Mouse (Mus musculus) heart, embryonic 14.5 days (tissue): ENCODE data around the gene Mtif3. TPM values are rescaled to one million over a fixed set of nuclear protein-coding genes. Genes with fewer than 3 reads are reported as not detected.
"Not testable (repeated sequence)": the region's sequence is repeated elsewhere in the genome, so short reads cannot be mapped to it uniquely, and the experiment has no call there.

ENCODE experiments used
- ATAC-seq: fragments of 200-750 bp; cut with Nextera tagmentation; 2 replicates; pipeline ENCODE4 v1.8.0; 2017; ENCODE audit warnings: low read depth, moderate TSS enrichment; ENCODE audit not compliant: insufficient number of reproducible peaks, insufficient read depth, low FRiP score
- H3K27ac ChIP-seq, 2 experiments: fragments of 200-500 bp in 1 of 2; fragments of 300-500 bp in 1 of 2; sonication (generic) in 1 of 2; replicated peaks in 1 of 2; 2 replicates each; pipeline ENCODE4 v1.5.1; 2012 to 2014; ENCODE audit warnings: low read depth in 2 of 2, low read length in 2 of 2, control low read depth in 1 of 2, mild to moderate bottlenecking in 1 of 2, mixed read lengths in 1 of 2; ENCODE audit not compliant: control insufficient read depth in 1 of 2, insufficient read depth in 1 of 2
- H3K27me3 ChIP-seq: fragments of 300-500 bp; sonication (generic); 2 replicates; pipeline ENCODE4 v1.6.1; 2014; ENCODE audit warnings: mild to moderate bottlenecking, low read length, control low read depth; ENCODE audit not compliant: control insufficient read depth, insufficient read depth
- H3K36me3 ChIP-seq: fragments of 300-500 bp; sonication (generic); 2 replicates; pipeline ENCODE4 v1.6.1; 2014; ENCODE audit warnings: mild to moderate bottlenecking, control low read depth, low read length, mixed read lengths; ENCODE audit not compliant: control insufficient read depth, insufficient read depth
- H3K4me1 ChIP-seq, 2 experiments: fragments of 200-500 bp in 1 of 2; fragments of 300-500 bp in 1 of 2; sonication (generic) in 1 of 2; 2 replicates each; pipeline ENCODE4 v1.6.1; 2012 to 2014; ENCODE audit warnings: low read length in 2 of 2, control low read depth in 1 of 2, mixed read lengths in 1 of 2; ENCODE audit not compliant: control insufficient read depth in 2 of 2, insufficient read depth in 2 of 2
- H3K4me2 ChIP-seq: fragments of 300-500 bp; sonication (generic); 2 replicates; pipeline ENCODE4 v1.6.1; 2014; ENCODE audit warnings: mild to moderate bottlenecking, low read length
- H3K4me3 ChIP-seq, 2 experiments: fragments of 200-500 bp in 1 of 2; fragments of 300-500 bp in 1 of 2; sonication (generic) in 1 of 2; 2 replicates each; pipeline ENCODE4 v1.5.1; 2012 to 2014; ENCODE audit warnings: low read length in 2 of 2, mild to moderate bottlenecking in 2 of 2, control low read depth in 1 of 2, low read depth in 1 of 2, moderate library complexity in 1 of 2; ENCODE audit not compliant: control insufficient read depth in 1 of 2, insufficient read depth in 1 of 2
- H3K9ac ChIP-seq: fragments of 300-500 bp; sonication (generic); 2 replicates; pipeline ENCODE4 v1.6.1; 2014; ENCODE audit warnings: mild to moderate bottlenecking, low read length
- H3K9me3 ChIP-seq: fragments of 300-500 bp; sonication (generic); 2 replicates; pipeline ENCODE4 v1.6.1; 2016; ENCODE audit warnings: low read length, control low read depth; ENCODE audit not compliant: control insufficient read depth
- WGBS: fragments of 180-500 bp; shearing (Covaris S2); extraction: QIAGEN DNeasy Blood & Tissue Kit; methylation state at CpG from one replicate; pipeline ENCODE4 v1.1.7; 2014; 5-methylcytosine and 5-hydroxymethylcytosine counted together
- polyA plus RNA-seq: library from polyadenylated mRNA; unstranded; fragments of >200 nt; fragmentation: Nextera tagmentation; extraction: Ambion mirVana; gene quantifications from 2 replicates; pipeline ENCODE4 v1.2.1, GENCODE M21; 2014

Mtif3 gene
- polyA plus RNA-seq, 1 experiment from 2014 or later, result 23.8 TPM

- not testable (repeated sequence) for H3K27ac ChIP-seq, H3K4me1 ChIP-seq, H3K9ac ChIP-seq, ATAC-seq, H3K4me3 ChIP-seq, H3K9me3 ChIP-seq, H3K27me3 ChIP-seq, H3K36me3 ChIP-seq, H3K4me2 ChIP-seq
- WGBS, result 46% methylated on average over 2 of the region's 2 CpGs
Observed at GRCm38 (mm10) chr5:146941939-146942338, 21.7 kb downstream of the Mtif3 start.

GRCm38 (mm10) chr5:146940219-146940618, 23.4 kb downstream of the Mtif3 start:
- H3K36me3 ChIP-seq, result no peaks in the 10 kb centered on the region
- 27% methylated on average over 7 of the region's 7 CpGs for WGBS

GRCm38 (mm10) chr5:146939109-146939796, 24.3 kb downstream of the Mtif3 start:
- WGBS, result 80% methylated on average over 16 of the region's 16 CpGs
- no peaks in the 10 kb centered on the region for H3K4me1 ChIP-seq
- 0 out of 2 replicates have a peak, but pooled peaks cover 2% of the 10 kb centered on the region for H3K9me3 ChIP-seq
- no peak overlapping the region for H3K27ac ChIP-seq
- H3K4me2 ChIP-seq, result no peak overlapping the region
- H3K27me3 ChIP-seq, result no peaks in the 10 kb centered on the region
- no peak overlapping the region for H3K4me3 ChIP-seq
- no peak overlapping the region for H3K9ac ChIP-seq
- no peak for ATAC-seq
- H3K36me3 ChIP-seq, result no peaks in the 10 kb centered on the region

More at GRCm38 (mm10) chr5:146940219-146940618, 23.4 kb downstream of the Mtif3 start:
- Histone ChIP-seq H3K27me3 (no peaks in the 10 kb centered on the region), H3K9me3 (peaks cover 7% of the 10 kb centered on the region; the same call in 1 of the 2 replicates), H3K4me3 (no peak overlapping the region), H3K4me2 (no peak overlapping the region), H3K4me1 (no peaks in the 10 kb centered on the region), H3K9ac (no peak overlapping the region), H3K27ac (no peak overlapping the region)
- no peak for ATAC-seq

- H3K4me3 ChIP-seq, result no peak overlapping the region
- H3K4me1 ChIP-seq, result no peaks in the 10 kb centered on the region
- no peak overlapping the region for H3K27ac ChIP-seq
- H3K36me3 ChIP-seq, result no peaks in the 10 kb centered on the region
- 77% methylated on average over 32 of the region's 32 CpGs for WGBS
- H3K4me2 ChIP-seq, result no peak overlapping the region
- no peak for ATAC-seq
- 0 out of 2 replicates have a peak, but pooled peaks cover 2% of the 10 kb centered on the region for H3K9me3 ChIP-seq
- H3K27me3 ChIP-seq, result no peaks in the 10 kb centered on the region
- no peak overlapping the region for H3K9ac ChIP-seq
Observed at GRCm38 (mm10) chr5:146937541-146938503, 25.8 kb downstream of the Mtif3 start.

- WGBS, result 81% methylated on average over 12 of the region's 12 CpGs
Observed at GRCm38 (mm10) chr5:146933466-146933865, 30.1 kb downstream of the Mtif3 start.

GRCm38 (mm10) chr5:146931904-146932553, 31.6 kb downstream of the Mtif3 start:
- Histone ChIP-seq H3K36me3 (no peaks in the 10 kb centered on the region), H3K9me3 (no peaks in the 10 kb centered on the region), H3K4me2 (no peak overlapping the region), H3K27ac (no peak overlapping the region), H3K27me3 (no peaks in the 10 kb centered on the region), H3K9ac (no peak overlapping the region), H3K4me1 (no peaks in the 10 kb centered on the region), H3K4me3 (no peak overlapping the region)
- ATAC-seq, result no peak
- 66% methylated on average over 16 of the region's 16 CpGs for WGBS

More at GRCm38 (mm10) chr5:146933466-146933865, 30.1 kb downstream of the Mtif3 start:
- H3K36me3 ChIP-seq, result no peaks in the 10 kb centered on the region
- ATAC-seq, result no peak
- no peak overlapping the region for H3K4me3 ChIP-seq
- no peaks in the 10 kb centered on the region for H3K27me3 ChIP-seq
- H3K4me2 ChIP-seq, result no peak overlapping the region
- H3K9me3 ChIP-seq, result no peaks in the 10 kb centered on the region
- no peak overlapping the region for H3K9ac ChIP-seq
- no peak overlapping the region for H3K27ac ChIP-seq
- no peaks in the 10 kb centered on the region for H3K4me1 ChIP-seq

- H3K27me3 ChIP-seq, result no peaks in the 10 kb centered on the region
- H3K27ac ChIP-seq, result no peak overlapping the region
- no peaks in the 10 kb centered on the region for H3K9me3 ChIP-seq
- no peaks in the 10 kb centered on the region for H3K36me3 ChIP-seq
- no peak overlapping the region for H3K4me3 ChIP-seq
- 75% methylated on average over 7 of the region's 7 CpGs for WGBS
- no peak overlapping the region for H3K4me2 ChIP-seq
- H3K9ac ChIP-seq, result no peak overlapping the region
- no peak for ATAC-seq
- H3K4me1 ChIP-seq, result no peaks in the 10 kb centered on the region
Observed at GRCm38 (mm10) chr5:146931422-146931821, 32.2 kb downstream of the Mtif3 start.
